Mouse (Mus musculus) G1E (cell line): ENCODE measurements around the gene 1700020D05Rik.

Experiments used
- CTCF ChIP-seq: IDR thresholded peaks from 2 replicates; pipeline ENCODE4 v1.5.1; 2012; ENCODE audit warnings: low read depth, low read length, inconsistent platforms, mixed read lengths
- GATA1 ChIP-seq: IDR thresholded peaks from 2 replicates; pipeline ENCODE4 v1.6.1; 2012; ENCODE audit warnings: borderline replicate concordance, low read length, inconsistent platforms, mixed read lengths
- POLR2AphosphoS5 ChIP-seq: IDR thresholded peaks from 2 replicates; pipeline ENCODE4 v1.6.1; 2012; ENCODE audit warnings: low read depth, low read length, inconsistent platforms; ENCODE audit not compliant: insufficient replicate concordance

DNA sequence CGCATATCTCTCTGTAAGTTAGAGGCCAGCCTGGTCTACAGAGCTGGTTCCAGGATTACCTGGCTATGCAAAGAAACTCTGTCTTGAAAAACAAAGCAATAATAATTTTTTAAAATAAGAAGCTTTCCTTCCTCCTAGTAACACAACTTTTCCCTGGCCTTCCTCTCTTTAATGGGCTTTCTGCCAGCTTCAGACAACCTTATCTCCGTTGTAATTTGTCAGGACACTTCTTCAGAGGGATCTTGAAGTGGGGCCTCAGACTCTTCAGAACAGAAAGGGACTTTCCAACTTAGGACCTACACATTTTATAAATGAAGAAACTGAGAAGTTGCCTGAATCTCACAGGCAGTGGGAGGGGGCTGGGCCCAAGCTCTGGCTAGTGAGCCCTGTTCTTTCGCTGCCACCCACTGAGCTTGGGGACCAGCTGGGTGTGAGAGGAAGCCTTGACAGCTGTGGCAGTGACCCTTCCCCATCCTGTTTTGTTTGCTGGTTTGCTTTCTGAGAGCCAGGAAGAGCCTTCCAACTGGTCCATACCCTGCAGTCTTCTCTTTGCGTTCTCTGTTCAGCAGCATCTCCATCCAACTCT lies 44.0 kb upstream of the 1700020D05Rik start:
- TF ChIP-seq CTCF: no peak
- no peak for TF ChIP-seq POLR2AphosphoS5
- TF ChIP-seq GATA1: no peak
